Mouse (Mus musculus) left cerebral cortex, adult 2 months (tissue): Measurements from ENCODE around the gene Ctbs. TPM values are rescaled to one million over a fixed set of nuclear protein-coding genes. Genes with fewer than 3 reads are reported as not detected.
A peak's percentile ranks its signal among the peaks of the same experiment; 100 is the strongest.
"Not testable (repeated sequence)": the region's sequence is repeated elsewhere in the genome, so short reads cannot be mapped to it uniquely, and the experiment has no call there.

ENCODE experiments used
- DNase-seq, 2 experiments: peaks; one replicate each; pipeline ENCODE4 v3.0.0; 2021 to 2022; ENCODE audit warnings: low spot score in 2 of 2, mixed read lengths in 1 of 2; ENCODE audit errors: extremely low spot score in 1 of 2
- H3K27ac ChIP-seq: fragments of 200-600 bp; 2 replicates; pipeline ENCODE4 v1.8.1; 2022
- H3K4me3 ChIP-seq: fragments of 200-600 bp; 2 replicates; pipeline ENCODE4 v1.8.1; 2022
- CTCF ChIP-seq: fragments of 200-600 bp; IDR thresholded peaks from 2 replicates; pipeline ENCODE4 v1.8.1; 2022; ENCODE audit warnings: antibody characterized with exemption, mild to moderate bottlenecking, moderate library complexity
- intact Hi-C: fragments of 180-260 bp; cut with DNase I; formaldehyde crosslinking; loops from one replicate; pipeline ENCODE4 v1.15.1; 2025
- total RNA-seq, 2 experiments: library from RNA; stranded (reverse); gene quantifications; 2 replicates each; pipeline ENCODE4 v1.2.3; 2021

Gene Ctbs
- total RNA-seq, 2 experiments from 2014 or later = 7.1 to 8.1 TPM

DNA sequence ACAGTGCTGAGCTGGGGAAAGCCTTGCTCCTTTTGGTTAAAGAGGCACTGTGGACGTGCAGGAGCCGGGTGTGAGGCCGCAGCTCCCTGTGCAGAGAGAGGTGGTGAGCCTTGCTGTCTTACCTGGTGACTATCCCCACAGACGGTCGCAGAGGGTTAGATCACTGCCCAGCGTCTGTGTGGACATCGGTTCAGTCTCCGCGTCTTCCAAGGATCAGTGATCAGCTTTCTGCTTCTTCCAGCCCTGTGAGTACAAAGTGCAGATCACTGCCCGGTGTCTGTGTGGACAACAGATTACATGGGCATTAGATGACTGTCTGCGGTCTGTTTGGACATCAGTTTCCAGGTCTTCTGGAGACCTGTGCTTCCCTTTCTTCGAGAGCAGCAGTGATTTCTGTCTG is 35.0 kb upstream of the Ctbs start:
- DNase-seq = no peak
- intact Hi-C loops = no loop called here
- TF ChIP-seq CTCF = no peak
- Histone ChIP-seq H3K4me3 (no peak overlapping the region), H3K27ac (peak overlapping the region; percentile 8; the same call in 1 of the 2 replicates)

DNA sequence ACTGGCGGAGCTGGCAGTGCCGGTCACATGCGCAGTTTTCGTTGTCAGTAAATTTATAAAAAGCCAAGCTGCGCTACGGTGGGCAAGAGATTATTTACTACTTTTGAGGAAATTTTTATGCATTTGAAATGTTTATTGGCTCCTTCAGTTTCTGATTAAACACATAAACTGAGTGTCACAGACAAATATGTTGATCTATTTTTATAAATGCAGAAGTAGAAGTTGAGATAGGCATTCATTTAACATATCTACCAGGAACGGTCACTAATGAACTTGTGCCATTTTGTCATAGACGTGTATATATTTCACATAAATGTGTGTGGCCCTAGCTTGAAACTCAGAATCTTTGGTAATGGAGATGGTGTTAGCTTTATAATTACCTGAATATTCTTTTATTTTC is 31.7 kb upstream of the Ctbs start:
- Histone ChIP-seq H3K27ac (no peak overlapping the region), H3K4me3 (no peak overlapping the region)
- no peak for TF ChIP-seq CTCF
- intact Hi-C loops = no loop called here
- DNase-seq = no peak

DNA sequence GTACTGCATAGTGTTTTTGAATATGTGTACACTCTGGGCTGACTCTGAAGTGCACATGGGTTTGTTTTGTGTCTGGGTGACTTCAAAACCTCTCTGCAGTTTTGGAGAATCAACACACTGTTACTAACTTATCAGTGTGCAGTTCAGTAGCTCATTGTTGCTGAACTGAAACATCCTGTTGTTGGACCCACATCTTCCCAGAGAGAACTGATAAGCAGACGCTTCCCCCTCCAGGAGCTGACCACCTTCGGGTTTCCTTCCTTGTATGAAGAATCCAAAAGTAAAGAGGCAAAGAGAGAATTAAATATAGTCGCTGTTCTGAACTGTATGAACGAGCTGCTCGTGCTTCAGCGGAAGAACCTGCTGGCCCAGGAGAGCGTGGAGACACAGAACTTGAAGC is 30.7 kb upstream of the Ctbs start:
- no peak for TF ChIP-seq CTCF
- Histone ChIP-seq H3K27ac (no peak overlapping the region), H3K4me3 (no peak overlapping the region)
- no peak for DNase-seq
- intact Hi-C loops = no loop called here

DNA sequence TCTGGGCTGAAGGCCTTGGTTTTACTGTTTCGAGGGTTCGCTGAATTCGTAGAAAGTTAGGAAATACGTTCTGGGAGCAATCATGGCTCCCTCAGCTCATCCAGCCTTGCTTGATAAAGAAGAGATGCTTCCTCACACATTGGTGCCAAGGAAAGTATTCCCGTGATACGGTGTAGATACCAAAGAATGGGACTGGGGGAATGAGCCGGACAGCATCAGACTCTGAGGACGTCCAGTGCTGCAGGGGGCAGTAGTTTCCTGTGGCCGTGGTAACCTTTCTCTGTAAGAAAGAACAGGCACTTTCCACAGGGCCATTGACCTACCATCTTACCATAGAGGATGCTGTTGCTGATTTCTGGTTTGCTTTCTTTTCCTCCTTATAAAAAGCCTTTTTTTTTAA is 30.1 kb upstream of the Ctbs start:
- no peak overlapping the region for H3K4me3 ChIP-seq

DNA sequence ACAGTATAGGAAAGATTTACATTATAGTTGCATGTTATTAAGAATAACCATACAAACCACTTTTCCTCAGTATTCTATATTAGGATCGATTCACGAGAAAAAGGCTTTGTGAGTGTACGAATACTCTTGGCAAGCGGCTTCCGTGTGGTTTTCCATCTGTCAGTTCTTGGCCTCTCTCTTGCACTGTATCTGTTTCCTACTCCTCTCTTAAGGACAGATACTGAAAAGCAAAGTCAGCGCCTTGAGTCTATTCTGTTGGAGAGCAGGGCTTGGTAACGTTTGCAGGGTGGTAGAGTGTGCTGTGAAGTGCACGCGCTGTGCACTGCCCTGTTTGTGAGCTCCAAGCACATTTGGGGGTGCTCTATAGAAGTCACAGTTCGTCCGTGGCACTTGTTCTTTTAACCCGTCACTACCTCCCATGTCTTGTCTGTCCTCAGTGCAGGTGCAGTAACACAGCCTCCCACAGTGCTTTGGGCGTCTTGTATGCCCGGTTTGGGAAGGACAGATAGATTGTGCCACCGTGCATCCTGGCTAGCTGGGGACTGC is 29.5 kb upstream of the Ctbs start:
- no peak overlapping the region for H3K27ac ChIP-seq
- no peak overlapping the region for H3K4me3 ChIP-seq
- TF ChIP-seq CTCF = no peak
- intact Hi-C loops = no loop called here
- no peak for DNase-seq

More for the DNA sequence above, 30.1 kb upstream of the Ctbs start:
- no peak for TF ChIP-seq CTCF
- intact Hi-C loops = no loop called here
- DNase-seq = no peak
- H3K27ac ChIP-seq = no peak overlapping the region; the same call in 1 of the 2 replicates

DNA sequence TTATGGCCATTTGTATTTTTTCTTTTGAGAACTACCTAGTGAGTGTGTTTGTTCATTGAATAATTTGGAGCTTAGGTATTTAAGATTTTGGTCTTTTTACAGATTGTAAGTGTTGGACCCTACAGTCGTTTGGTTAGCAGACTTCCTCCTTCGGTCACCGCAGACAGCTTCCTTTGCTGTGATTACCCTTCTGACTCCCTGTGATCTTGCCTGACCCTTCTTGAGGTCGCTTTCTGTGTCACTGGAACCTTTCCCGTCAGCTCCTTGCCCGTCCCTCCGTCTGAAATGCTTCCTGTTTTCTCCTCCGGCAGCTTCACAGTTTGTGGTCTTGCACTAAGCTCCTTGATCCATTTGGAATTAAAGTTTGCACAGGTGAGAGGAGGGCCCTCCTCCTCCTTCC is 27.8 kb upstream of the Ctbs start:
- Histone ChIP-seq H3K4me3 (no peak overlapping the region), H3K27ac (no peak overlapping the region)
- intact Hi-C loops = no loop called here
- no peak for DNase-seq
- no peak for TF ChIP-seq CTCF

DNA sequence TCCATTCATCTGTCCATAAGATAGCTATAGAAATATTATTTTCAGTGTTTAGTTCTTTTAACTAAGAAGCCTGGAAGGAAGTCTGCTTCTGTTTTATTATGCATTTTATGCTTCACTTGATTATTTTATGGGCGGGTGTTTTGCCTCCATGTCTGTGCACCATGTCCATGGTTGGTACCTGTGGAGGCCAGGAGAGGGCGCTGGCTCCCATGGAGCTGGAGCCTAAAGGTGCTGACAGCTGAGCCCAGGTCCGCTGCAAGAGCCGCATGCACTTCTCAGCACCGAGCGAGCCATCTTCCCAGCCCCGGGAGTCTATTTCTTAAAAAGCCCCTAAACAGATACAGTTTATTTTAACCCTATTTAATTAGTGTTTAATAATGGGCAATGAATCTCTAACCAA is 25.9 kb upstream of the Ctbs start:
- no peak overlapping the region for H3K27ac ChIP-seq
- intact Hi-C loops = no loop called here
- no peak for DNase-seq
- no peak overlapping the region for H3K4me3 ChIP-seq
- TF ChIP-seq CTCF = peak; percentile 34

DNA sequence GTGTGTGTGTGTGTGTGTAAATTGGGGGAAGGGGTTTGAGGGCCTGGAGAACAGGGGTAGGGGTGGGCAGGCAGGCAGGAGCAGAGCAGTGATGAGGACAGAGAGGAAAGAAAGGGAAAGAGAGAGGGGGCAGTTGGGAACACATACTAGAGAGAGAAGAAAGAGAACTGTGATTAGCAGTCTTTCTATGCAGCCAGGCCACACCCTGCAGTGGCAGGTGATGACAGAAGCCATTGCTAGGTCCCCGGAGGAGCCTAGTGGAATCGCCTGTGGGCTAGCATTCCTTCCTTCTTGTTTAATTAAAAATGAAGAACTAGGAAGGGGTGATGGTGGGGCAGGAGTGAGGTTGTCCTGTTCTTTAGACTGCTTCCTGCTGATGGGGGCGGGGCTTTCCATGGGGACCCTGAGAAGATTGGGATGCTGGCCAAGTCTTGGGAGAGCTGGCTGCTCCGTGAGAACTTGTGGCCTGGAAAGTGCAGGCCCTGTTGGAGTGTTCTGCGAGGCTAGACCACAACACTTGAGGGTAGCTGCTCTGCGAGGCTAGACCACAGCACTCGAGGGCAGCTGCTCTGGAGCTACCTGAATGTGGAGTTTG is 25.2 kb upstream of the Ctbs start:
- no peak for DNase-seq
- TF ChIP-seq CTCF = no peak
- no peak overlapping the region for H3K4me3 ChIP-seq
- intact Hi-C loops = no loop called here
- no peak overlapping the region for H3K27ac ChIP-seq

DNA sequence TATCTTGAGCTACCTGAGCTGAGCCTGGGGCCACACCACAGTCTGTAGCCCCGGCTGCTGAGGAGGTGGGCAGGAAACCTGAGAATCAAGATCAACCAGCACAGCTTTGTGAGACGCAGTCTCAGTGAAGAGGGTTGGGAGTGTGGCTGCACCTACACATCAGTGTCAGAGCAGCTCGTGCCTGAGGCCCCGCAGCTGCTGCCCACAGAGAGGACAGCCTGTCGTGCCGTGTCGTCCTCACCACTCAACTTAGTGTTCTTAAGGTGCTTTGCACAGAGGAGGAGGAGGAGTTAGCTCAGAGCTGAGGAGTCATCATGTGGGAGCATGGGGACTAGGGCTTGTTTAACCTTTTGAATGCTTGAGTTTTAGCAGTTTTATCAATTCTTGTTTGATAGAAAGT is 23.7 kb upstream of the Ctbs start:
- no peak for DNase-seq
- intact Hi-C loops = no loop called here
- no peak for TF ChIP-seq CTCF

DNA sequence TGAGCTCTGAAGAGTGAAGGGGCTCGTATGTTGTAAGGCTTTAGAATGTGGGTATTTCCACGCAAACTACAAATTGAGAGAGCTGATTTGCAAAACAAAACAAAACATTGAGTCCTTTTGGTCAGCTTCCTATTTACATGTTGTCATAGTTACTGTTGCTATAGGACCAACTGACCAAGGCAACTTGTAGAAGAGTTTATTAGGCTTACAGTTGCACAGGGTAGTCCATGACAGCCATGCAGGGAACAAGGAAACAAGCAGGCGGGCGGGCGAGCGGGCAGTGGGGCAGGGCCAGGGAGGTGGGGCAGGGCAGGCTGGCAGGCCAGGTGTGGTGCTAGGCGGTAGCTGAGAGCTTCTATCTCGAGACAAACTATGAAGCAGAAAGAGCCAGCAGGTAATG is 23.1 kb upstream of the Ctbs start:
- TF ChIP-seq CTCF = no peak
- intact Hi-C loops = no loop called here
- H3K4me3 ChIP-seq = no peak overlapping the region

More for the DNA sequence above, 23.7 kb upstream of the Ctbs start:
- no peak overlapping the region for H3K27ac ChIP-seq
- no peak overlapping the region for H3K4me3 ChIP-seq

DNA sequence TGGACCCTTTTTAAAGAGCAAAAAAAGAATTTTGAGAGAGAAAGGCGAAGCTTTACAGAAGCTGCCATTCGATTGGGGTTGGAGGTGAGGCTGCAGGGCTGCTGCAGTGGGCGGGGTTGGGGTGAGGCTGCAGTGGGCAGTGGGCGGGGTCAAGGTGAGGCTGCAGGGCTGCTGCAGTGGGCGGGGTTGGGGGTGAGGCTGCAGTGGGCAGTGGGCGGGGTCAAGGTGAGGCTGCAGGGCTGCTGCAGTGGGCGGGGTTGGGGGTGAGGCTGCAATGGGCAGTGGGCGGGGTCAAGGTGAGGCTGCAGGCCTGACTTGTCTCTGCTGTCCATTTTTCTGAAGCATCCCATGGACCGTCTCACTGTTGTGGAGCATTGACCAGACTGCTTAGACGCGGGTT is 16.5 kb upstream of the Ctbs start:
- H3K4me3 ChIP-seq, H3K27ac ChIP-seq, DNase-seq, intact Hi-C loops: not testable (repeated sequence)

More for the DNA sequence above, 23.1 kb upstream of the Ctbs start:
- H3K27ac ChIP-seq = no peak overlapping the region
- no peak for DNase-seq

DNA sequence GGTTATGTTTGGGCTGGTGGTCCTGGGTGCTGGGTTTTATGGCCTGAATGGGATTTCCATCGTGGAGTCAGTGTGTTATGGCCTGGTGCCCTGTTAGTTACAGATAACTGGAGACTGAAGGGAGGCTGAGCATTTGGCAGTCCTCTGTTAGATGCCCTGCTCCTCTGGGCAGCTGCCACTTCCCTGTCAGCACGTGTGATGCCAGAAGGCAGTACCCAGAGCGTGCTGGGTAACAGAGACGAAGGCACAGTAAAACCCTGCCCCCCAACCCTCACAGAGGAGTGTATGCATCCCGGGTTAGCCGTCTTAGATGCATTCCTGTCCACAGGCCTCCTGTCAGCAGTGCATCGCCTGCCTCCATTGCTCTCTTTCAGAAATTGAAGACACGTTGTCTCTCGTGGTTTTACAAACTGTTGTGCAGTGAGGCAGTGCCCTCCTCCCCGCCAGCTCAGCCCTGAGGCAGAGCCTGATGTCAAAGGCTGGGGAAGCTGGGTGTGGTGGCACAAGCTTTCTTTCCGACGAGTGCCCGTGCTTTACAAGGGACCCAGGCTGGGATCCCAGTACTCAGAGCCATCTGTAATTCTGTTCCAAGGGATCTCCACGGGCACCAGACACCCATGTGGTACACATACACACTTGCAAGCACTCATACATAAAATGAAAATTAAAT is 15.8 kb upstream of the Ctbs start:
- DNase-seq = no peak
- intact Hi-C loops = no loop called here
- Histone ChIP-seq H3K4me3 (no peak overlapping the region), H3K27ac (no peak overlapping the region)
- TF ChIP-seq CTCF = no peak

DNA sequence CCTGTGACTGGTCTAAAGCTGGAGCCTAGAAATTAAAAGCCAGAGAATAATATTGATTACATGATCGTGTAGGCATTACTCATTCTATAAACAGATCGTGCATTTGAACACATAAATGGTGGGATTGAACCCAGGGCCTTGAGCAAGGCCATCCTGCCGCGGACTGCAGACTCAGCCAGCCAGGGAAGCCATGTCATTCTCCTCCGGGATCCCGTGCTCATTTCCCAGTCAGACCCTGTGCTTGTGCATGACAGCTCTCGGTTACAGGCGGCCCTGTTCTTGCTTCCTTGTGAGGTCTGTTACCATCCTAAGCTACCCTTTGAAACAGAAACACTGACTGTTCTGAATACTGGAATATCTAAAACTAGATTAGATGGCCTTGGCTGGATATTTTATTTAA is 14.9 kb upstream of the Ctbs start:
- no peak overlapping the region for H3K27ac ChIP-seq
- intact Hi-C loops = no loop called here
- DNase-seq = no peak
- no peak overlapping the region for H3K4me3 ChIP-seq
- TF ChIP-seq CTCF = no peak
